Mouse (Mus musculus) cerebellum, adult 2 months (tissue): ENCODE measurements around the gene Ube2f. TPM values are rescaled to one million over a fixed set of nuclear protein-coding genes. Genes with fewer than 3 reads are reported as not detected.

Experiments
- DNase-seq, 2 experiments: peaks; one replicate each; pipeline ENCODE4 v3.0.0; 2021
- H3K27ac ChIP-seq: fragments of 200-500 bp; 2 replicates; pipeline ENCODE4 v1.5.1; 2012; ENCODE audit warnings: low read length, control low read depth, inconsistent platforms; ENCODE audit not compliant: insufficient read depth
- H3K27me3 ChIP-seq: fragments of 200-500 bp; 2 replicates; pipeline ENCODE4 v1.6.1; 2012; ENCODE audit warnings: inconsistent platforms, mild to moderate bottlenecking, low read length, moderate library complexity; ENCODE audit not compliant: control insufficient read depth, insufficient read depth
- H3K4me1 ChIP-seq: fragments of 200-500 bp; 2 replicates; pipeline ENCODE4 v1.6.1; 2011; ENCODE audit warnings: low read length; ENCODE audit not compliant: control insufficient read depth, insufficient read depth
- H3K4me3 ChIP-seq: fragments of 200-500 bp; replicated peaks from 2 replicates; pipeline ENCODE3; 2011; ENCODE audit warnings: mild to moderate bottlenecking, low read depth, low read length, control low read depth; ENCODE audit not compliant: insufficient read depth
- CTCF ChIP-seq: fragments of 200-500 bp; IDR thresholded peaks from 2 replicates; pipeline ENCODE4 v1.5.1; 2011; ENCODE audit warnings: low read depth, mild to moderate bottlenecking, control low read depth, low read length, moderate library complexity, borderline replicate concordance; ENCODE audit not compliant: insufficient read depth
- POLR2A ChIP-seq: fragments of 200-500 bp; IDR thresholded peaks from 2 replicates; pipeline ENCODE4 v1.6.1; 2011; ENCODE audit warnings: low read length, control low read depth, borderline replicate concordance; ENCODE audit not compliant: insufficient read depth
- WGBS: fragments of 180-500 bp; shearing (Covaris S2); methylation state at CpG from one replicate; pipeline ENCODE4 v1.1.7; 2018; 5-methylcytosine and 5-hydroxymethylcytosine counted together
- polyA plus RNA-seq: library from polyadenylated mRNA; depleted of rRNA; stranded (reverse); fragments of >200 nt; gene quantifications from 2 replicates; pipeline ENCODE4 v1.2.3, GENCODE M21; 2012; rRNA removed

The Ube2f gene
- polyA plus RNA-seq, 1 experiment, result 72.3 TPM

GRCm38 (mm10) chr1:91324646-91325045 lies 74.5 kb downstream of the Ube2f start:
- TF ChIP-seq CTCF, result no peak
- TF ChIP-seq POLR2A, result no peak
- Histone ChIP-seq H3K27ac (no peak overlapping the region), H3K4me1 (peaks cover 17% of the 10 kb centered on the region), H3K4me3 (no peak overlapping the region), H3K27me3 (no peaks in the 10 kb centered on the region)
- no peak for DNase-seq
- WGBS, result 75% methylated on average over 2 of the region's 2 CpGs

DNA sequence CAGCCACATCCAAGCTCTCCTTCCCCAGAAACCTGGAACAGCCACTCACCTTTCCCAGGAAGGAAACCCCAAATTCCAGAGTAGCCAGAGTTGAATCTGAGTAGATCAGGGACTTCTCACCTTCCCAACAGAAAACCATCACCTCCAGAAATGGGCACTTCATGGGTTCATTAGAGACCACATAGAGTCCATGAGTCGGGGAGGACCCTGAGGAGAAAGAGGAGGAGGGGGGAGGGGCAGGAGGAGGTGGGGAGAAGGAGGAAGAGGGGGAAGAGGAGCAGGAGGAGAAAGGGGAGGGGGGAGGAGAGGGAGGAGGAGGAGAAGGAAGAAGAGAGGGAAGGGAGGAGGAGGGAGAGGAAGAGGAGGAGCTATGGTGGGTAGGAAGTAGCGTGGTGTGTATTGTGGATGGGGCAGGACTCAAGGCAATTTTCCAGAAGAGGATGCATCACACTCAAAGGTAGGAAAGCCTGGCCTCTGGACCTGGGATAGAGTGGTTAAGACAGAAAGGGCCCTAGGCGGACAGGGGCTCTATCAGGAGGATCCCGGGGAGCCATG lies 75.5 kb downstream of the Ube2f start:
- H3K4me3 ChIP-seq, result no peak overlapping the region
- DNase-seq, result no peak
- peaks cover 17% of the 10 kb centered on the region for H3K4me1 ChIP-seq
- WGBS, result 75% methylated on average over 4 of the region's 4 CpGs
- no peaks in the 10 kb centered on the region for H3K27me3 ChIP-seq
- no peak for TF ChIP-seq POLR2A
- TF ChIP-seq CTCF, result no peak
- no peak overlapping the region for H3K27ac ChIP-seq

DNA sequence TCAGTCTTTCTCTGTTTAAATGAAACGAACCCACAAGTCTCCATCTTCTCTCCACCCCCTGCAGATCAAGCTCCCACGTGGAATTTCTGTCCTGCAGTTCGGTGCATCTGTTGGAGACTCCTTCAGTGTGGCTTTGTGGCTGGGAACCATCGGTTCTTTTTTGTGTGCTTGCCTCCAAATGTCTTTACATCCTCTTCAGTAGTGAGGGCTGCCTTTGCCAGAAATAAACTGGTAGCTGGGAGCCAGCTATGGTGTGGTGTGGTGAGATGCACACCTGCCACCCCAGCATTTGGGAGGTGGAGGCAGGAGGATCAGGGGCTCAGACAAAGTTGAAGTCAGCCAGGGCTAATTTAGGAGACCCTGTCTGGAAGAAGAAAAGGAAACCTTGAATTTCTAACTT lies 82.0 kb downstream of the Ube2f start:
- H3K4me1 ChIP-seq, result no peaks in the 10 kb centered on the region
- WGBS, result 31% methylated on average over 4 of the region's 4 CpGs
- DNase-seq, result no peak
- TF ChIP-seq POLR2A, result no peak
- no peak for TF ChIP-seq CTCF
- H3K27ac ChIP-seq, result no peak overlapping the region
- no peaks in the 10 kb centered on the region for H3K27me3 ChIP-seq
- no peak overlapping the region for H3K4me3 ChIP-seq

GRCm38 (mm10) chr1:91333582-91333981 lies 83.5 kb downstream of the Ube2f start:
- H3K4me1 ChIP-seq, result no peaks in the 10 kb centered on the region
- H3K27me3 ChIP-seq, result no peaks in the 10 kb centered on the region
- no peak for DNase-seq
- no peak overlapping the region for H3K27ac ChIP-seq
- no peak overlapping the region for H3K4me3 ChIP-seq
- TF ChIP-seq CTCF (no peak), POLR2A (no peak)

DNA sequence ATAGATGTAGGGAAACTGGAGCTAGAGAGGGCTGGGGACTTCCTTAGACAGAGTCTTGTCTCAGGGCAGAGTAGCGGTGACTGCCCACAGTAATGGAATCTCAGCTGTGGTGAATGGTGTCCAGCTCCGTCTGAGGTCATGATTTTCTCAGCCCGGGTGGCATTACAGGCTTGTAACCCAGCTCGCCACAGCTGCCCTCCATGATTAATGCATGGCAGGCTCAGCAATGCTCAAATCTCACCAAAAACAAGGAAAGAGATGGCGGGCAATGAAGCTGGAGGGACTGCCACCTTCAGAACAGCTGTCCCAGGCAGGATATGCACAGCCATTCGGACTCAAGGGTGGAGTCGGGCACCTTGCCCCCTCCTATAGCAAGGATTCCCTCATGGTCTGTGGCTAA lies 87.3 kb downstream of the Ube2f start:
- TF ChIP-seq POLR2A, result no peak
- no peak for TF ChIP-seq CTCF
- DNase-seq, result no peak
- no peaks in the 10 kb centered on the region for H3K27me3 ChIP-seq
- no peak overlapping the region for H3K27ac ChIP-seq
- no peaks in the 10 kb centered on the region for H3K4me1 ChIP-seq
- H3K4me3 ChIP-seq, result no peak overlapping the region
- WGBS, result 88% methylated on average over 7 of the region's 7 CpGs

Other genes with a start within 250 kb of the Ube2f start
- gene Rbm44, start 105.2 kb upstream of the Ube2f start, polyA plus RNA-seq, result 0.07 TPM in 1 of 2 replicates, not detected in the other
- gene Ramp1, start 70.5 kb upstream of the Ube2f start, polyA plus RNA-seq, result 46.3 and 50.7 TPM in 2 replicates
- gene Scly, start 48.0 kb downstream of the Ube2f start, polyA plus RNA-seq, result 28.7 and 29.9 TPM in 2 replicates
- 0.03 and 0.05 TPM in 2 replicates for gene Espnl, start 71.8 kb downstream of the Ube2f start, polyA plus RNA-seq
- 0.13 and 0.14 TPM in 2 replicates for gene Klhl30, start 100.7 kb downstream of the Ube2f start, polyA plus RNA-seq
- 0.11 TPM in 1 of 2 replicates, not detected in the other for gene Erfe, start 116.1 kb downstream of the Ube2f start, polyA plus RNA-seq
- gene Ilkap, start 148.5 kb downstream of the Ube2f start, polyA plus RNA-seq, result 101 and 103 TPM in 2 replicates
- 28.2 and 31.4 TPM in 2 replicates for gene Hes6, start 163.7 kb downstream of the Ube2f start, polyA plus RNA-seq
- gene Per2, start 209.0 kb downstream of the Ube2f start, polyA plus RNA-seq, result 15.4 and 18.1 TPM in 2 replicates
- 17.6 and 20.0 TPM in 2 replicates for gene Traf3ip1, start 244.3 kb downstream of the Ube2f start, polyA plus RNA-seq